Mouse (Mus musculus) hindbrain, embryonic 11.5 days (tissue): ENCODE measurements around the gene Hoxa5. TPM values are rescaled to one million over a fixed set of nuclear protein-coding genes. Genes with fewer than 3 reads are reported as not detected.

ENCODE experiments used
- ATAC-seq: fragments of 200-750 bp; cut with Nextera tagmentation; 2 replicates; pipeline ENCODE4 v1.8.0; 2017; ENCODE audit warnings: mild to moderate bottlenecking, moderate TSS enrichment, moderate library complexity; ENCODE audit not compliant: low FRiP score
- DNase-seq: peaks from one replicate; pipeline ENCODE4 v3.0.0-alpha.2; 2015; ENCODE audit warnings: low spot score
- H3K27ac ChIP-seq: fragments of 300-500 bp; sonication (generic); 2 replicates; pipeline ENCODE4 v1.5.1; 2014; ENCODE audit warnings: mild to moderate bottlenecking, low read depth, low read length
- H3K27me3 ChIP-seq: fragments of 300-500 bp; sonication (generic); 2 replicates; pipeline ENCODE4 v1.6.1; 2014; ENCODE audit warnings: mild to moderate bottlenecking, low read length, moderate library complexity, mixed read lengths; ENCODE audit not compliant: control insufficient read depth, insufficient read depth
- H3K36me3 ChIP-seq: fragments of 300-500 bp; sonication (generic); 2 replicates; pipeline ENCODE4 v1.6.1; 2014; ENCODE audit warnings: mild to moderate bottlenecking, low read length, moderate library complexity, mixed read lengths; ENCODE audit not compliant: control insufficient read depth, insufficient read depth
- H3K4me1 ChIP-seq: fragments of 300-500 bp; sonication (generic); replicated peaks from 2 replicates; pipeline ENCODE4 v1.6.1; 2014; ENCODE audit warnings: low read length, mixed read lengths; ENCODE audit not compliant: control insufficient read depth, insufficient read depth
- H3K4me2 ChIP-seq: fragments of 300-500 bp; sonication (generic); replicated peaks from 2 replicates; pipeline ENCODE4 v1.6.1; 2014; ENCODE audit warnings: mild to moderate bottlenecking, low read depth, low read length
- H3K4me3 ChIP-seq: fragments of 300-500 bp; sonication (generic); 2 replicates; pipeline ENCODE4 v1.5.1; 2014; ENCODE audit warnings: low read depth, low read length
- H3K9ac ChIP-seq: fragments of 300-500 bp; sonication (generic); 2 replicates; pipeline ENCODE4 v1.6.1; 2014; ENCODE audit warnings: low read depth, low read length
- H3K9me3 ChIP-seq: fragments of 300-500 bp; sonication (generic); 2 replicates; pipeline ENCODE4 v1.6.1; 2016; ENCODE audit warnings: low read length; ENCODE audit not compliant: control insufficient read depth
- WGBS: fragments of 180-500 bp; shearing (Covaris S2); extraction: QIAGEN DNeasy Blood & Tissue Kit; methylation state at CpG from one replicate; pipeline ENCODE4 v1.1.7; 2014; 5-methylcytosine and 5-hydroxymethylcytosine counted together
- polyA plus RNA-seq: library from polyadenylated mRNA; unstranded; fragments of >200 nt; fragmentation: Nextera tagmentation; extraction: Ambion mirVana; gene quantifications from 2 replicates; pipeline ENCODE4 v1.2.1, GENCODE M21; 2014

The Hoxa5 gene
- polyA plus RNA-seq, 1 experiment from 2014 or later: 23.8 TPM

- Histone ChIP-seq H3K27ac (no peak overlapping the region), H3K36me3 (no peaks in the 10 kb centered on the region)
Observed at GRCm38 (mm10) chr6:52229558-52230416, 25.4 kb upstream of the Hoxa5 start.

GRCm38 (mm10) chr6:52228475-52229465 is 24.4 kb upstream of the Hoxa5 start:
- DNase-seq (peak; percentile 75), ATAC-seq (no peak)
- Histone ChIP-seq H3K27me3 (peaks cover 90% of the 10 kb centered on the region), H3K4me1 (no peaks in the 10 kb centered on the region), H3K36me3 (no peaks in the 10 kb centered on the region), H3K4me3 (no peak overlapping the region), H3K9ac (no peak overlapping the region), H3K4me2 (no peak overlapping the region), H3K27ac (no peak overlapping the region), H3K9me3 (no peaks in the 10 kb centered on the region)
- WGBS: under 1% methylated on average over 38 of the region's 38 CpGs

More at GRCm38 (mm10) chr6:52229558-52230416, 25.4 kb upstream of the Hoxa5 start:
- H3K27me3 ChIP-seq: peaks cover 92% of the 10 kb centered on the region
- ATAC-seq: no peak
- H3K9me3 ChIP-seq: no peaks in the 10 kb centered on the region
- no peak overlapping the region for H3K4me2 ChIP-seq
- peak; percentile 64 for DNase-seq
- no peak overlapping the region for H3K9ac ChIP-seq
- 0 out of 2 replicates have a peak, but pooled peaks cover 3% of the 10 kb centered on the region for H3K4me1 ChIP-seq
- WGBS: 2% methylated on average over 42 of the region's 44 CpGs
- no peak overlapping the region for H3K4me3 ChIP-seq

GRCm38 (mm10) chr6:52227470-52228222 is 23.3 kb upstream of the Hoxa5 start:
- Histone ChIP-seq H3K4me2 (no peak overlapping the region), H3K4me1 (no peaks in the 10 kb centered on the region), H3K4me3 (no peak overlapping the region), H3K36me3 (no peaks in the 10 kb centered on the region), H3K9me3 (no peaks in the 10 kb centered on the region), H3K27me3 (peaks cover 90% of the 10 kb centered on the region), H3K27ac (no peak overlapping the region), H3K9ac (no peak overlapping the region)
- ATAC-seq: no peak
- no peak for DNase-seq
- WGBS: 2% methylated on average over 11 of the region's 11 CpGs

- Histone ChIP-seq H3K9me3 (no peaks in the 10 kb centered on the region), H3K27me3 (peaks cover 90% of the 10 kb centered on the region), H3K4me2 (no peak overlapping the region), H3K4me3 (no peak overlapping the region), H3K36me3 (no peaks in the 10 kb centered on the region), H3K27ac (no peak overlapping the region), H3K4me1 (no peaks in the 10 kb centered on the region; the same call in 1 of the 2 replicates), H3K9ac (no peak overlapping the region)
- ATAC-seq: no peak
- WGBS: 2% methylated on average over 26 of the region's 26 CpGs
- peak; percentile 68 for DNase-seq
Observed at GRCm38 (mm10) chr6:52226569-52227257, 22.3 kb upstream of the Hoxa5 start.

GRCm38 (mm10) chr6:52225612-52226568 is 21.5 kb upstream of the Hoxa5 start:
- Histone ChIP-seq H3K4me3 (no peak overlapping the region), H3K27me3 (peaks cover 94% of the 10 kb centered on the region), H3K9ac (no peak overlapping the region), H3K36me3 (no peaks in the 10 kb centered on the region), H3K9me3 (no peaks in the 10 kb centered on the region), H3K4me2 (no peak overlapping the region), H3K4me1 (peaks cover 3% of the 10 kb centered on the region; the same call in 1 of the 2 replicates), H3K27ac (no peak overlapping the region)
- DNase-seq: peak; percentile 68
- no peak for ATAC-seq
- 3% methylated on average over 69 of the region's 69 CpGs for WGBS

GRCm38 (mm10) chr6:52224895-52225611 is 20.7 kb upstream of the Hoxa5 start:
- no peak overlapping the region for H3K4me3 ChIP-seq
- peaks cover 3% of the 10 kb centered on the region; the same call in 1 of the 2 replicates for H3K4me1 ChIP-seq
- H3K4me2 ChIP-seq: no peak overlapping the region
- H3K9me3 ChIP-seq: no peaks in the 10 kb centered on the region
- peaks cover 94% of the 10 kb centered on the region for H3K27me3 ChIP-seq
- H3K27ac ChIP-seq: no peak overlapping the region
- DNase-seq (peak; percentile 66), ATAC-seq (no peak)
- no peaks in the 10 kb centered on the region for H3K36me3 ChIP-seq
- 1% methylated on average over 36 of the region's 36 CpGs for WGBS
- no peak overlapping the region for H3K9ac ChIP-seq
